Mouse (Mus musculus) limb, embryonic 13.5 days (tissue): Measurements from ENCODE around the gene Mllt6. TPM values are rescaled to one million over a fixed set of nuclear protein-coding genes. Genes with fewer than 3 reads are reported as not detected.
A peak's percentile ranks its signal among the peaks of the same experiment; 100 is the strongest.
"Not testable (repeated sequence)": the region's sequence is repeated elsewhere in the genome, so short reads cannot be mapped to it uniquely, and the experiment has no call there.

ENCODE experiments used
- ATAC-seq: fragments of 200-750 bp; cut with Nextera tagmentation; 2 replicates; pipeline ENCODE4 v1.8.0; 2017; ENCODE audit warnings: low read depth, moderate number of reproducible peaks, moderate TSS enrichment; ENCODE audit not compliant: low FRiP score
- H3K27ac ChIP-seq: fragments of 300-500 bp; sonication (generic); 2 replicates; pipeline ENCODE4 v1.5.1; 2015; ENCODE audit warnings: inconsistent platforms, mild to moderate bottlenecking, moderate library complexity
- H3K27me3 ChIP-seq: fragments of 300-500 bp; sonication (generic); 2 replicates; pipeline ENCODE4 v1.6.1; 2015; ENCODE audit warnings: mild to moderate bottlenecking, inconsistent platforms
- H3K36me3 ChIP-seq: fragments of 300-500 bp; sonication (generic); 2 replicates; pipeline ENCODE4 v1.6.1; 2015; ENCODE audit warnings: inconsistent platforms, mild to moderate bottlenecking, moderate library complexity
- H3K4me1 ChIP-seq: fragments of 300-500 bp; sonication (generic); 2 replicates; pipeline ENCODE4 v1.6.1; 2015; ENCODE audit warnings: inconsistent platforms
- H3K4me2 ChIP-seq: fragments of 300-500 bp; sonication (generic); replicated peaks from 2 replicates; pipeline ENCODE4 v1.6.1; 2015; ENCODE audit warnings: inconsistent platforms, mild to moderate bottlenecking, moderate library complexity
- H3K4me3 ChIP-seq: fragments of 300-500 bp; sonication (generic); 2 replicates; pipeline ENCODE4 v1.5.1; 2015; ENCODE audit warnings: moderate library complexity, mild to moderate bottlenecking, inconsistent platforms
- H3K9ac ChIP-seq: fragments of 300-500 bp; sonication (generic); 2 replicates; pipeline ENCODE4 v1.6.1; 2015; ENCODE audit warnings: mild to moderate bottlenecking, inconsistent platforms
- H3K9me3 ChIP-seq: fragments of 300-500 bp; sonication (generic); 2 replicates; pipeline ENCODE4 v1.6.1; 2016; ENCODE audit warnings: inconsistent platforms
- WGBS: fragments of 180-500 bp; shearing (Covaris S2); methylation state at CpG from one replicate; pipeline ENCODE4 v1.1.7; 2015; 5-methylcytosine and 5-hydroxymethylcytosine counted together
- polyA plus RNA-seq: library from polyadenylated mRNA; unstranded; fragments of >200 nt; fragmentation: Nextera tagmentation; extraction: Ambion mirVana; gene quantifications from 2 replicates; pipeline ENCODE4 v1.2.1, GENCODE M21; 2015

Mllt6 gene
- polyA plus RNA-seq, 1 experiment from 2014 or later, result 3.3 TPM

DNA sequence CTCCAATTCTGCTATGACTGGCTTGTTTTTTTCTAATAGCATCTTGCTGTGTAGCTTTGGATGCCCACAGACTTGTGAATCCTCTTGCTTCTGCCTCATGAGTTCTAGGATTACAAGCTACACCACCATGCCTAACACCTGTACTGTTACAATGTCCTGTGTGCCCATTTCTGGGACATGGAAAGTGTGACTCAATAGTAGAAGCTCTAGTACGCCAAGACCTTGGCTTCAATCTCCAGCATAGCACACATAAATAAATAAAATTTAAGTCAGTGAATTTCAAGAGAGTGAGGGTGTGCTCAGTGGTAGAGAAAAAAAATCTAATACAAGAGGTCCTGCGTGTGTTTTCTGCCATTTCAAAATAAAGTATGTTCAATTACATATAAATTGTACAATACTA, 9.0 kb upstream of the Mllt6 start:
- no peak overlapping the region for H3K4me3 ChIP-seq
- no peaks in the 10 kb centered on the region for H3K36me3 ChIP-seq
- H3K4me1 ChIP-seq, result peaks cover 10% of the 10 kb centered on the region
- no peaks in the 10 kb centered on the region for H3K27me3 ChIP-seq
- ATAC-seq, result no peak
- H3K27ac ChIP-seq, result no peak overlapping the region
- 90% methylated on average over 2 of the region's 2 CpGs for WGBS
- no peak overlapping the region for H3K9ac ChIP-seq
- H3K4me2 ChIP-seq, result no peak overlapping the region
- peaks cover 3% of the 10 kb centered on the region; the same call in 1 of the 2 replicates for H3K9me3 ChIP-seq

DNA sequence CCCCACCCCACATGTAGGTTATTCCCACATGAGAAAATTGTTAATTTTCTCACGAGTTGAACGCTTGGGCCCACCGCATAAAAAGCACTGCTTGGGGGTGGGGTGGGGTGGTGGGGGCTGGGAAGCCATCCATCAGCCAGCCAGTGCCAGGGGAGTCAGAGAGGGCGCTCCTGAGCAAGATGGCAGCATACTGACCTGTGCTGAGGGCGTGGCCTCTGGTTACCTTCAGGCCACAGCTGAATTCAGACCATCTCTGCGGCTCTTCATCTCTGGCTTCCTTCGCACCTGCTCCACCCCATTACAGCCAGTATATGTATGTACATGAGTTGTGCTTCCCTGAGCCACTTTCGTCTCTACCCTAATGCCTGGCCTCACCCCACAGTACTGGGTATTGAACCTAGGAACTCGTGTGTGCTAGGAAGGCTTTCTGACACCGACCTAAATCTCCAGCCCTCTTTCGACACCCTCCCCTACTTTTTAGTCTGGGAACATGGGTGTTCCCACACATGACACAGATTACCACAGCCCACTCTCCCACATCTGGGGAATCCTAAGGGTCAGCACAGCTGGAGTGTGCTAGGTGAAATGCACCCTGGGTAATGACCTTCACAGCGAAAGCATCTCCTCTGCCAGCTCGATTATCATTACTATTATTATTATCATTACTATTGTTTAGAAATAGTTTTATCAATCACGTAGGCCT, 6.8 kb upstream of the Mllt6 start:
- Histone ChIP-seq H3K9ac (no peak overlapping the region), H3K27me3 (peaks cover 9% of the 10 kb centered on the region), H3K36me3 (no peaks in the 10 kb centered on the region), H3K9me3 (peaks cover 3% of the 10 kb centered on the region; the same call in 1 of the 2 replicates), H3K27ac (no peak overlapping the region), H3K4me2 (no peak overlapping the region), H3K4me1 (peaks cover 22% of the 10 kb centered on the region), H3K4me3 (no peak overlapping the region)
- 75% methylated on average over 14 of the region's 14 CpGs for WGBS
- no peak for ATAC-seq

DNA sequence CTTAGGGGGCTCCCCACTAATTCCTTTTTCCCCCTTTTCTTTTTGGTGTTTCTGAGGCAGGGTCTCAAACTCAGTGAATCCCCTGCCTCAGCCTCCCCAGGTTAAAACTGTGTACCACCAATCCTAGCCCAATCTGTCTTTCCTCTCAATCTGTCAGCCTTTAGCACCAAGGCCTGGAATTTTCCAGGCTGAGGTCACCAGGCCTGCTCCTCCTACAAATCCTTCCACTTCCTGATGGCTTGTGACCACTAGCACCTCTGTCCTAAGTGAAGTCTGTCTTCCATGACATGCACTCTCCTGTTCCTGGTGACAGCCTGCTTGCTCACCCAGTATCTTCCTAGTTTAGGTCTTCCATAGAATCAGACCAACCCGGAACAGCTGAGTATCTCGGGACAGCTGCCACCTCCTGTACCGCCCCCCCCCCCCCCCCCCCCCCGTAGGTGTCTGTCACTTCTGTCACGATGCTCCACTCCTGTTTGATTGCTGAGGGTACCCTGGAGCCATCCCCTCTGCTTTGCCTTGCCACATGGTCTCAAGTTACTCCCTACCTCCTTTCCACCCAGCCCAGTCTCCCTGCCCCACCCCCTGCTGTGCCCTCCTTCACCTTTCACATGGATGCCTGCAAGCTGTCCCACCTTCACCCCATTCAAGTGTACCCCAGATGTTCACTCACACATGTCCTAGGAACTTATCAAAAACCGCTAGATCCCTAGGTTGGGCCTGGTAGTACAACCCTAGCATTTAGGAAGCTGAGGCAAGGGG, 5.8 kb upstream of the Mllt6 start:
- Histone ChIP-seq H3K9ac (no peak overlapping the region), H3K4me1 (peaks cover 32% of the 10 kb centered on the region), H3K4me3 (no peak overlapping the region), H3K36me3 (no peaks in the 10 kb centered on the region), H3K27ac (no peak overlapping the region), H3K9me3 (peaks cover 3% of the 10 kb centered on the region; the same call in 1 of the 2 replicates), H3K27me3 (peaks cover 18% of the 10 kb centered on the region), H3K4me2 (no peak overlapping the region)
- no peak for ATAC-seq
- 28% methylated on average over 5 of the region's 6 CpGs for WGBS

GRCm38 (mm10) chr11:97657967-97658366, 5.2 kb upstream of the Mllt6 start:
- not testable (repeated sequence) for H3K4me3 ChIP-seq, ATAC-seq, H3K4me2 ChIP-seq, H3K9ac ChIP-seq, H3K9me3 ChIP-seq, H3K27ac ChIP-seq, H3K36me3 ChIP-seq
- H3K4me1 ChIP-seq, result peaks cover 36% of the 10 kb centered on the region
- 92% methylated on average over 6 of the region's 6 CpGs for WGBS
- peaks cover 21% of the 10 kb centered on the region for H3K27me3 ChIP-seq

DNA sequence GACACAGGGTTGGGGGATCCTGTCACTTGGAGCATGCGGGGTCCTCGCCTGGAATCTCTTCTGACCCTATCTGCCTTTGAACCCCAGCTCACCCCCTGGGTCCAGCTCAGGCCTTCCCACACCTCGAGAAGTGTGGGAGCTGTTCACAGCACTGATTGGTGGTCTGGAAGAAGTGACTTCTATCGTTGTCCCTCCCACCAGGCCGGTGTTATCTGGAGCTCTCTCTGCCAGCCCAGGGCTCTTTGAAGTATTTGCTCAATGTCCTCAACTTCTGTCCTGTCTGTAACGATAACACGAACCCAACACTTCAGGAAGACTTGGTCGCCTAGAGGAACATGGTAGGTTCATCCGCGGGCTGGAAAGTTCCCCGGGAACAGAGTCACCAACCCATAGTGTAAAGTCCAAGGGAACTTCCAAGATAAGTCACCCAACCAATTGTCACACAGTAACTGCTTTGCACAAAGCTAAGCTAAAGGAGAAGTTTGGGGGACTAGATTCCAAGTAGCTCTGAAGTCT, 4.4 kb upstream of the Mllt6 start:
- H3K4me3 ChIP-seq, result peak overlapping the region; percentile 90
- 59% methylated on average over 11 of the region's 11 CpGs for WGBS
- no peak for ATAC-seq
- H3K4me1 ChIP-seq, result peaks cover 36% of the 10 kb centered on the region
- H3K9me3 ChIP-seq, result no peaks in the 10 kb centered on the region
- peaks cover 21% of the 10 kb centered on the region for H3K27me3 ChIP-seq
- no peak overlapping the region for H3K27ac ChIP-seq
- no peak overlapping the region for H3K9ac ChIP-seq
- H3K36me3 ChIP-seq, result no peaks in the 10 kb centered on the region
- H3K4me2 ChIP-seq, result peak overlapping the region; percentile 92

DNA sequence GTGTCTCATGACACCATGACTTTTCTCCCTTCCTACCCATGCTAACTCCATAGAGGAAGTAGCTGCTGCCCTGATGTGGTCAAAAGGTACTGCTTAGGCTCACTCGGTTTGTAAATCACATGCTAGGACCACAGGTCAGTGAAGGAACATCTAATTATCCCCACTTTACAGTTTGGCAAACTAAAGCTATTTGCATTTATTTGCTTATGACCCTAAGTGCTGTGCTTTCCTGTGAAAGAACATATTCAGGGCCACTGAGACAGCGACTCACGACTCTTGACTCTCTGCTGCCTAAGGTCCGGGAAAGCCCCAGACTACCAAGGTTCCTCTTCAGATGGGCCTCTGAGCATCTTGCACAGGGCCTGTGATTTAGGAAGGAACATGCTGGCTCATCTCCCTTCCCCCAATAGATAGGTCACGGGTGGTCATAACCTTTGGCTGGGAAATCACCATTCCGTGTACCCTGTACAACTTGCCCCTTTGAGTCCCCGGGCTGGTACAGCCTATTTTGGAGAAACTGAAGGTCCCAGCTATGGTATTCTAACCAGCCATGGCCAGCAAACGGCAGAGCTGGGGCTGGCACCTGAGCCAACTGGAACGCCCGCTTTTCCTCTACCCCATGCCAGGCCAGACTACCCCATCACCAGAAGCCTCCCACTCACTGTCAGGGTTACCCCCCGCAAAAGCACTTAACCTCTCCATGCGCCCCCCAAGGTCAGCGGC, 3.8 kb upstream of the Mllt6 start:
- H3K4me2 ChIP-seq, result peak overlapping the region; percentile 92
- WGBS, result 9% methylated on average over 13 of the region's 13 CpGs
- no peak for ATAC-seq
- peaks cover 37% of the 10 kb centered on the region for H3K4me1 ChIP-seq
- peak overlapping the region; percentile 88 for H3K9ac ChIP-seq
- H3K27ac ChIP-seq, result peak overlapping the region; percentile 65; the same call in 1 of the 2 replicates
- H3K9me3 ChIP-seq, result no peaks in the 10 kb centered on the region
- H3K36me3 ChIP-seq, result no peaks in the 10 kb centered on the region
- H3K27me3 ChIP-seq, result peaks cover 21% of the 10 kb centered on the region
- H3K4me3 ChIP-seq, result peak overlapping the region; percentile 90

- Histone ChIP-seq H3K4me3 (peak overlapping the region; percentile 90), H3K27ac (peak overlapping the region; percentile 65; the same call in 1 of the 2 replicates), H3K4me1 (peaks cover 44% of the 10 kb centered on the region), H3K9me3 (no peaks in the 10 kb centered on the region), H3K36me3 (no peaks in the 10 kb centered on the region), H3K4me2 (peak overlapping the region; percentile 92), H3K9ac (peak overlapping the region; percentile 88), H3K27me3 (peaks cover 21% of the 10 kb centered on the region)
- peak; percentile 89 for ATAC-seq
- under 1% methylated on average over 69 of the region's 78 CpGs for WGBS
Observed at GRCm38 (mm10) chr11:97659990-97660714, 3.1 kb upstream of the Mllt6 start.

DNA sequence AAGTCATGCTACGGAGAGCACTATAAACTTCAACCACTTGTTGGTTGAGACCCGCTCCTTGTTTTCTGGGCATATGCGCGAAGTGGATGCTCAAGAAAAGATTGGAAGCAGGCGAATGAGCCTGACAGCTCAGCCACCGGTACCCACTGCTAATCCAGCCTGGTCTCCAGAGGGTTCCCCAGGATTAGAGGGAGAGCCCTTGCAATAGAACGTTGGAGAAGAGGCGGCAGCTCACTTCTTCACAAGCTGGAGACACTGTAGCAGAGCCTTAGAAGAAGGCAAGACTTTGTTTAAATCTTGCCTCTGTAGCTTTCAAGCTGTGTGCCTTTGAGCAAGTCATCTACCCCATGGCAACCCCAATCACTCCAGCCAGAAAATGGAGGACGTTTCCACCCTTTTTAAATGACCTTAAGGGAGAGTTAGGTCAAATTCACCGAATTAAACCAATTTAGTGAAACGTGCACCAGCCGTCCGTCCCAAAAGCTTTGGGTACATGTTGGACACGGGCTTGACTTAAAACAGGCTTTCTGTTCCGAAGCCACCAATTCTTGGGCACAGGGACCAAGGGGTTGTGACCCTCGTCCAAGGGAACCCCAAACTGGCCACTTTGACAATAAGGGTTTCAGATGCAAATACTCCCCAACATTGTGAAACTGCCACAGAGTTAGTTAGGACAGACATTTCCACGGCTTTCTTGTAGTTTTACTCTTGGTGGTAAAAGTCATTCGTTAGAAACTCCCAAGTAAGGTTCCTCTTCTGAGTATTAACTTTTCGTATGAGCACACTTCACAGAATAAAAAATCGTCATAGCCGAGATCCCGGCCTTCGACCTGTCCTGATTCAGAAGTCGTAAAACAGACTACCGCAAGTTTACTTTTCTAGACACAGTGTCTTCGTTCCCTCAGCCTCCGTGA, 2.2 kb upstream of the Mllt6 start:
- peak overlapping the region; percentile 88 for H3K9ac ChIP-seq
- H3K27me3 ChIP-seq, result peaks cover 21% of the 10 kb centered on the region
- peak overlapping the region; percentile 90 for H3K4me3 ChIP-seq
- H3K27ac ChIP-seq, result no peak overlapping the region
- peaks cover 8% of the 10 kb centered on the region for H3K36me3 ChIP-seq
- H3K9me3 ChIP-seq, result no peaks in the 10 kb centered on the region
- WGBS, result 2% methylated on average over 27 of the region's 27 CpGs
- H3K4me1 ChIP-seq, result peaks cover 48% of the 10 kb centered on the region
- peak overlapping the region; percentile 92 for H3K4me2 ChIP-seq
- no peak for ATAC-seq

- WGBS, result under 1% methylated on average over 19 of the region's 20 CpGs
Observed at GRCm38 (mm10) chr11:97661648-97662133, 1.5 kb upstream of the Mllt6 start.

GRCm38 (mm10) chr11:97662207-97662892, 864 bp upstream of the Mllt6 start:
- H3K9ac ChIP-seq, result peak overlapping the region; percentile 87; the same call in 1 of the 2 replicates

More at GRCm38 (mm10) chr11:97661648-97662133, 1.5 kb upstream of the Mllt6 start:
- H3K36me3 ChIP-seq, result peaks cover 15% of the 10 kb centered on the region
- peak overlapping the region; percentile 90 for H3K4me3 ChIP-seq
- no peak for ATAC-seq
- H3K4me1 ChIP-seq, result peaks cover 48% of the 10 kb centered on the region
- no peak overlapping the region for H3K27ac ChIP-seq
- H3K9me3 ChIP-seq, result no peaks in the 10 kb centered on the region
- H3K4me2 ChIP-seq, result peak overlapping the region; percentile 92
- peaks cover 21% of the 10 kb centered on the region for H3K27me3 ChIP-seq
- peak overlapping the region; percentile 25; the same call in 1 of the 2 replicates for H3K9ac ChIP-seq

More at GRCm38 (mm10) chr11:97662207-97662892, 864 bp upstream of the Mllt6 start:
- Histone ChIP-seq H3K4me2 (peak overlapping the region; percentile 92), H3K36me3 (peaks cover 21% of the 10 kb centered on the region), H3K4me3 (peak overlapping the region; percentile 90), H3K9me3 (no peaks in the 10 kb centered on the region), H3K27ac (peak overlapping the region; percentile 15; the same call in 1 of the 2 replicates), H3K4me1 (peaks cover 48% of the 10 kb centered on the region), H3K27me3 (peaks cover 21% of the 10 kb centered on the region)
- WGBS, result under 1% methylated on average over 21 of the region's 21 CpGs
- ATAC-seq, result no peak
